Mouse (Mus musculus): ENCODE data around the gene Zfp62. TPM values are rescaled to one million over a fixed set of nuclear protein-coding genes. Genes with fewer than 3 reads are reported as not detected.

Zfp62 gene
- total RNA-seq, 2 experiments from 2014 or later: 51.8 to 58.5 TPM

GRCm38 (mm10) chr11:49264622-49265021 is 61.5 kb downstream of the Zfp62 start:
- intact Hi-C loops (cut with DNase I): no loop called here
- no peak for DNase-seq (ENCODE audit: low spot score in 2 of 2)

GRCm38 (mm10) chr11:49265101-49265500 is 62.0 kb downstream of the Zfp62 start:
- intact Hi-C loops (cut with DNase I): no loop called here
- DNase-seq (ENCODE audit: low spot score in 2 of 2): no peak

GRCm38 (mm10) chr11:49266671-49267070 is 63.6 kb downstream of the Zfp62 start:
- no peak for DNase-seq (ENCODE audit: low spot score in 2 of 2)
- intact Hi-C loops (cut with DNase I): no loop called here

- intact Hi-C loops (cut with DNase I): no loop called here
- DNase-seq (ENCODE audit: low spot score in 2 of 2): no peak
These were observed 64.2 kb downstream of the Zfp62 start for GRCm38 (mm10) chr11:49267316-49267715.

- intact Hi-C loops (cut with DNase I): no loop called here
- DNase-seq (ENCODE audit: low spot score in 2 of 2): no peak
These were observed 65.0 kb downstream of the Zfp62 start for GRCm38 (mm10) chr11:49267970-49268579.

Other genes starting within 250 kb of the Zfp62 start
- not detected for gene Olfr56, start 224.4 kb upstream of the Zfp62 start, total RNA-seq (2021)
- under 1 TPM; 0.73 to 0.82 TPM for gene 9930111J21Rik1, start 223.9 kb upstream of the Zfp62 start, total RNA-seq (2021)
- under 1 TPM; 0.09 to 0.11 TPM for gene Gm12185, start 211.1 kb upstream of the Zfp62 start, total RNA-seq (2021)
- gene Tgtp1, start 209.1 kb upstream of the Zfp62 start, total RNA-seq (2021): under 1 TPM in 1 of 2 experiments, not detected in 1; 0.50 TPM
- 1 to 10 TPM in 1 of 2 experiments, under 1 TPM in 1; 0.89 to 1.4 TPM for gene 9930111J21Rik2, start 152.1 kb upstream of the Zfp62 start, total RNA-seq (2021)
- under 1 TPM in 1 of 2 experiments, not detected in 1; 0.21 TPM for gene Tgtp2, start 139.1 kb upstream of the Zfp62 start, total RNA-seq (2021)
- under 1 TPM; 0.34 to 0.78 TPM for gene Ifi47, start 126.7 kb upstream of the Zfp62 start, total RNA-seq (2021)
- not detected for gene Olfr1396, start 88.4 kb upstream of the Zfp62 start, total RNA-seq (2021)
- gene Olfr1395, start 61.0 kb upstream of the Zfp62 start, total RNA-seq (2021): not detected
- not detected for gene Olfr1394, start 48.9 kb upstream of the Zfp62 start, total RNA-seq (2021)
- under 1 TPM in 1 of 2 experiments, not detected in 1; 0.07 TPM for gene Btnl9, start 16.1 kb upstream of the Zfp62 start, total RNA-seq (2021)
- gene Mgat1, start 40.9 kb downstream of the Zfp62 start, total RNA-seq (2021): 10 to 100 TPM; 69.0 to 79.2 TPM
- gene Olfr1393, start 75.0 kb downstream of the Zfp62 start, total RNA-seq (2021): under 1 TPM; 0.23 to 0.34 TPM
- under 1 TPM in 1 of 2 experiments, not detected in 1; 0.14 TPM for gene Olfr1392, start 82.0 kb downstream of the Zfp62 start, total RNA-seq (2021)
- gene Olfr10, start 101.4 kb downstream of the Zfp62 start, total RNA-seq (2021): not detected
- gene Olfr1391, start 119.5 kb downstream of the Zfp62 start, total RNA-seq (2021): not detected
- gene Olfr1390, start 131.9 kb downstream of the Zfp62 start, total RNA-seq (2021): not detected
- not detected for gene Olfr1389, start 219.8 kb downstream of the Zfp62 start, total RNA-seq (2021)
- gene Olfr1388, start 233.3 kb downstream of the Zfp62 start, total RNA-seq (2021): under 1 TPM; 0.18 to 0.34 TPM